Mouse (Mus musculus): Measurements from ENCODE around the gene Odf3b.

Odf3b gene

GRCm38 (mm10) chr15:89376040-89376439, 3.0 kb downstream of the Odf3b start:
- DNase-seq (ENCODE audit: low spot score in 2 of 2), result no peak

GRCm38 (mm10) chr15:89374801-89375534, 4.1 kb downstream of the Odf3b start:
- DNase-seq (ENCODE audit: low spot score in 2 of 2), result no peak

GRCm38 (mm10) chr15:89374340-89374739, 4.7 kb downstream of the Odf3b start:
- no peak for DNase-seq (ENCODE audit: low spot score in 2 of 2)

- peak; percentile 89 to 92 for DNase-seq (ENCODE audit: low spot score in 2 of 2)
Observed at GRCm38 (mm10) chr15:89373762-89374248, 5.3 kb downstream of the Odf3b start, which contains the start of gene Sco2. Gene Sco2 (minus strand): TSS chr15:89373846.

GRCm38 (mm10) chr15:89373027-89373761, 5.9 kb downstream of the Odf3b start:
- peak; percentile 82 to 86 for DNase-seq (ENCODE audit: low spot score in 2 of 2)

- DNase-seq (ENCODE audit: low spot score in 2 of 2), result no peak
Observed at GRCm38 (mm10) chr15:89372536-89372935, 6.5 kb downstream of the Odf3b start.

GRCm38 (mm10) chr15:89372068-89372467, 7.0 kb downstream of the Odf3b start:
- no peak for DNase-seq (ENCODE audit: low spot score in 2 of 2)

GRCm38 (mm10) chr15:89365141-89365551, 13.9 kb downstream of the Odf3b start:
- no peak for DNase-seq (ENCODE audit: low spot score in 2 of 2)

GRCm38 (mm10) chr15:89363051-89363450, 16.0 kb downstream of the Odf3b start:
- no peak for DNase-seq (ENCODE audit: low spot score in 2 of 2)

GRCm38 (mm10) chr15:89358784-89359183, 20.3 kb downstream of the Odf3b start:
- no peak for DNase-seq (ENCODE audit: low spot score in 2 of 2)

- no peak for DNase-seq (ENCODE audit: low spot score in 2 of 2)
Observed at GRCm38 (mm10) chr15:89356372-89356771, 22.7 kb downstream of the Odf3b start.

- peak; percentile 94 to 95 for DNase-seq (ENCODE audit: low spot score in 2 of 2)
Observed at GRCm38 (mm10) chr15:89355241-89356187, 23.6 kb downstream of the Odf3b start, which contains the start of the genes Lmf2 and Ncaph2. Gene Lmf2 (minus strand): TSS chr15:89355659. Gene Ncaph2 (plus strand): TSS chr15:89355719.

- no peak for DNase-seq (ENCODE audit: low spot score in 2 of 2)
Observed at GRCm38 (mm10) chr15:89354455-89354854, 24.6 kb downstream of the Odf3b start.

GRCm38 (mm10) chr15:89353837-89354236, 25.2 kb downstream of the Odf3b start:
- no peak for DNase-seq (ENCODE audit: low spot score in 2 of 2)

GRCm38 (mm10) chr15:89352795-89353194, 26.3 kb downstream of the Odf3b start:
- no peak for DNase-seq (ENCODE audit: low spot score in 2 of 2)

GRCm38 (mm10) chr15:89352054-89352453, 27.0 kb downstream of the Odf3b start:
- no peak for DNase-seq (ENCODE audit: low spot score in 2 of 2)

GRCm38 (mm10) chr15:89351302-89351701, 27.8 kb downstream of the Odf3b start:
- no peak for DNase-seq (ENCODE audit: low spot score in 2 of 2)

GRCm38 (mm10) chr15:89350447-89350846, 28.6 kb downstream of the Odf3b start:
- peak in 1 of 2 experiments; percentile 58 for DNase-seq (ENCODE audit: low spot score in 2 of 2)

- no peak for DNase-seq (ENCODE audit: low spot score in 2 of 2)
Observed at GRCm38 (mm10) chr15:89343325-89343724, 35.8 kb downstream of the Odf3b start.

GRCm38 (mm10) chr15:89341678-89342077, 37.4 kb downstream of the Odf3b start:
- no peak for DNase-seq (ENCODE audit: low spot score in 2 of 2)

GRCm38 (mm10) chr15:89340136-89340535, 38.9 kb downstream of the Odf3b start:
- no peak for DNase-seq (ENCODE audit: low spot score in 2 of 2)

GRCm38 (mm10) chr15:89339696-89340095, 39.4 kb downstream of the Odf3b start:
- no peak for DNase-seq (ENCODE audit: low spot score in 2 of 2)
